Mouse (Mus musculus) left cerebral cortex, adult 2 months (tissue): Measurements from ENCODE around the gene Cdkl4. TPM values are rescaled to one million over a fixed set of nuclear protein-coding genes. Genes with fewer than 3 reads are reported as not detected.
A peak's percentile ranks its signal among the peaks of the same experiment; 100 is the strongest.

ENCODE experiments used
- DNase-seq, 2 experiments: peaks; one replicate each; pipeline ENCODE4 v3.0.0; 2021 to 2022; ENCODE audit warnings: low spot score in 2 of 2, mixed read lengths in 1 of 2; ENCODE audit errors: extremely low spot score in 1 of 2
- H3K27ac ChIP-seq: fragments of 200-600 bp; 2 replicates; pipeline ENCODE4 v1.8.1; 2022
- H3K4me3 ChIP-seq: fragments of 200-600 bp; 2 replicates; pipeline ENCODE4 v1.8.1; 2022
- CTCF ChIP-seq: fragments of 200-600 bp; IDR thresholded peaks from 2 replicates; pipeline ENCODE4 v1.8.1; 2022; ENCODE audit warnings: antibody characterized with exemption, mild to moderate bottlenecking, moderate library complexity
- intact Hi-C: fragments of 180-260 bp; cut with DNase I; formaldehyde crosslinking; loops from one replicate; pipeline ENCODE4 v1.15.1; 2025
- total RNA-seq, 2 experiments: library from RNA; stranded (reverse); gene quantifications; 2 replicates each; pipeline ENCODE4 v1.2.3; 2021

Cdkl4 gene
- total RNA-seq, 2 experiments from 2014 or later, result 17.9 to 18.9 TPM

GRCm38 (mm10) chr17:80560669-80561401 lies 16.8 kb downstream of the Cdkl4 start:
- Histone ChIP-seq H3K4me3 (peak overlapping the region; percentile 19; the same call in 1 of the 2 replicates), H3K27ac (no peak overlapping the region)
- intact Hi-C loops, result loop anchor here (1.0 to 2.0 kb wide), 2 partner anchors 106 to 270 kb away; partner anchors contain the start of genes Dhx57 and Morn2
- peak; percentile 85 for TF ChIP-seq CTCF
- DNase-seq, result peak; percentile 76 to 78

- DNase-seq, result no peak
- H3K27ac ChIP-seq, result no peak overlapping the region
- no peak overlapping the region for H3K4me3 ChIP-seq
- TF ChIP-seq CTCF, result no peak
- intact Hi-C loops, result loop anchor here (1.0 to 2.0 kb wide), 2 partner anchors 104 to 269 kb away; partner anchors contain the start of genes Dhx57 and Morn2
Observed at GRCm38 (mm10) chr17:80559745-80560144, 17.9 kb downstream of the Cdkl4 start.

GRCm38 (mm10) chr17:80559050-80559449 lies 18.6 kb downstream of the Cdkl4 start:
- TF ChIP-seq CTCF, result peak; percentile 66
- intact Hi-C loops, result no loop called here
- Histone ChIP-seq H3K27ac (no peak overlapping the region), H3K4me3 (no peak overlapping the region)
- DNase-seq, result peak in 1 of 2 experiments; percentile 27

GRCm38 (mm10) chr17:80558583-80558982 lies 19.0 kb downstream of the Cdkl4 start:
- TF ChIP-seq CTCF, result no peak
- intact Hi-C loops, result no loop called here
- no peak for DNase-seq
- no peak overlapping the region for H3K4me3 ChIP-seq
- H3K27ac ChIP-seq, result no peak overlapping the region

- no peak overlapping the region for H3K27ac ChIP-seq
- intact Hi-C loops, result no loop called here
- H3K4me3 ChIP-seq, result no peak overlapping the region
- DNase-seq, result no peak
- TF ChIP-seq CTCF, result peak; percentile 6; the same call in 1 of the 2 replicates
Observed at GRCm38 (mm10) chr17:80557461-80557860, 20.2 kb downstream of the Cdkl4 start.

GRCm38 (mm10) chr17:80553318-80554270 lies 24.0 kb downstream of the Cdkl4 start:
- peak; percentile 70 to 78 for DNase-seq
- intact Hi-C loops, result loop anchor here (1.0 to 2.0 kb wide), 2 partner anchors 70 to 99 kb away; no protein-coding TSS in a partner anchor
- peak overlapping the region; percentile 68 for H3K27ac ChIP-seq
- H3K4me3 ChIP-seq, result peak overlapping the region; percentile 69
- TF ChIP-seq CTCF, result peak; percentile 75

GRCm38 (mm10) chr17:80552653-80553052 lies 25.0 kb downstream of the Cdkl4 start:
- TF ChIP-seq CTCF, result no peak
- intact Hi-C loops, result loop anchor here (1.0 to 2.0 kb wide), 2 partner anchors 69 to 98 kb away; no protein-coding TSS in a partner anchor
- Histone ChIP-seq H3K4me3 (no peak overlapping the region), H3K27ac (no peak overlapping the region)
- DNase-seq, result no peak

GRCm38 (mm10) chr17:80550981-80551380 lies 26.6 kb downstream of the Cdkl4 start:
- TF ChIP-seq CTCF, result no peak
- Histone ChIP-seq H3K27ac (no peak overlapping the region), H3K4me3 (no peak overlapping the region)
- DNase-seq, result no peak
- intact Hi-C loops, result no loop called here

- intact Hi-C loops, result no loop called here
- Histone ChIP-seq H3K4me3 (no peak overlapping the region), H3K27ac (no peak overlapping the region)
- no peak for TF ChIP-seq CTCF
- DNase-seq, result no peak
Observed at GRCm38 (mm10) chr17:80546846-80547245, 30.8 kb downstream of the Cdkl4 start.

GRCm38 (mm10) chr17:80546227-80546626 lies 31.4 kb downstream of the Cdkl4 start:
- intact Hi-C loops, result no loop called here
- Histone ChIP-seq H3K4me3 (no peak overlapping the region), H3K27ac (no peak overlapping the region)
- no peak for DNase-seq
- TF ChIP-seq CTCF, result no peak

GRCm38 (mm10) chr17:80543646-80544045 lies 34.0 kb downstream of the Cdkl4 start:
- Histone ChIP-seq H3K4me3 (no peak overlapping the region), H3K27ac (no peak overlapping the region)
- intact Hi-C loops, result no loop called here
- TF ChIP-seq CTCF, result no peak
- no peak for DNase-seq

GRCm38 (mm10) chr17:80537136-80537535 lies 40.5 kb downstream of the Cdkl4 start:
- TF ChIP-seq CTCF, result no peak; the same call in 1 of the 2 replicates
- H3K4me3 ChIP-seq, result no peak overlapping the region
- H3K27ac ChIP-seq, result no peak overlapping the region
- intact Hi-C loops, result no loop called here
- no peak for DNase-seq
